ENCODE assay signal across 18 mouse cellular contexts in the genomic region with DNA sequence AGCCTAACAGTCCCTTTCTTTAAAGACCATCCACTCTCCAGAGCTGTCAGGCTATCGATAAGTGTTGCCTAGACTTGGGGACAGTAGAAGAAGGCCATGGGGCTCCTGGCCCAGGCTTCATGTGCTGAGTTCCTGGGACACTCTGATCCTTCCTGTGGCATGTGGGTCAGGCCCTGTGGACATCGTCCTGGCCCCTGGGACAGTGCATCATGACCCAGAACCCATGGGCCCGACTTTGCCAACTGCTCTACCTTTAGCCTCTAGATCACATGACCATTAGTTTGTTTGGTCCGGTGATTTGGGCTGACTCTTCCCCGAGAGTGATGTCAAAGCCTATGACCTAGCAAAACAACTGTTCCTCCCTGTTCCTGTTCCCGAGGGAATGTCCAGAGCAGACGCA. TPM values are rescaled to one million over a fixed set of nuclear protein-coding genes. Genes with fewer than 3 reads are reported as not detected.
"Had no signal": no experiment of that assay in that cellular context is flagged by ENCODE, and none has a peak within 500 bp of the region (broad histone marks: within the 10 kb centered on the region; RNA-seq: fewer than 3 reads in every experiment).

No protein-coding gene starts in this region.

- DNase-seq: lung, postnatal 14 days; thymus, postnatal 4 days had no signal

- H3K27me3 ChIP-seq: limb, embryonic 12.5 days; lung, embryonic 15.5 days; midbrain, embryonic 15.5 days; neural tube, embryonic 12.5 days had no signal

- H3K4me3 ChIP-seq: layer of hippocampus, adult 2 months; limb, embryonic 12.5 days; lung, embryonic 15.5 days; megakaryocyte, embryonic 14.5 days; midbrain, embryonic 15.5 days; neural tube, embryonic 12.5 days had no signal

- ATAC-seq: midbrain, embryonic 15.5 days had no signal

- H3K4me2 ChIP-seq: limb, embryonic 12.5 days; liver, embryonic 11.5 days; lung, embryonic 15.5 days; midbrain, embryonic 11.5 days; midbrain, embryonic 15.5 days; neural tube, embryonic 12.5 days had no signal

- H3K9ac ChIP-seq: limb, embryonic 12.5 days; lung, embryonic 15.5 days; midbrain, embryonic 15.5 days; neural tube, embryonic 12.5 days had no signal

- H3K9me3 ChIP-seq: limb, embryonic 12.5 days; lung, embryonic 15.5 days; midbrain, embryonic 15.5 days had no signal

- H3K27ac ChIP-seq: kidney, postnatal 0 days; layer of hippocampus, adult 2 months; limb, embryonic 12.5 days; lung, embryonic 15.5 days; macrophage; midbrain, embryonic 15.5 days; neural tube, embryonic 12.5 days; stomach, postnatal 0 days had no signal

- H3K36me3 ChIP-seq: limb, embryonic 12.5 days; lung, embryonic 15.5 days; midbrain, embryonic 15.5 days; neural tube, embryonic 12.5 days had no signal

RNA-seq across cellular contexts. Expression of gene Trim63, which starts 4.8 kb away (rescaled TPM):
- total RNA-seq: layer of hippocampus, adult 2 months; monocyte, adult 5-6 weeks; neutrophil, adult 5-6 weeks had no signal
- polyA plus RNA-seq: intestine, embryonic 14.5 days; macrophage; midbrain, embryonic 11.5 days had no signal

RNA-seq across cellular contexts. Expression of gene Slc30a2, which starts 32.9 kb away (rescaled TPM):
- total RNA-seq: layer of hippocampus, adult 2 months; layer of hippocampus, postnatal 10 days; left cerebral cortex, postnatal 36 days; monocyte, adult 5-6 weeks; neutrophil, adult 5-6 weeks had no signal
- polyA plus RNA-seq: liver, embryonic 11.5 days; macrophage; midbrain, embryonic 11.5 days; neural tube, embryonic 12.5 days had no signal

RNA-seq across cellular contexts. Expression of gene Grrp1, which starts 56.2 kb away (rescaled TPM):
- total RNA-seq: monocyte, adult 5-6 weeks; neutrophil, adult 5-6 weeks had no signal
- polyA plus RNA-seq: macrophage had no signal
